Mouse (Mus musculus): ENCODE data around the gene Nup188. TPM values are rescaled to one million over a fixed set of nuclear protein-coding genes. Genes with fewer than 3 reads are reported as not detected.

Nup188 gene
- polyA plus RNA-seq, 1 experiment = 53.0 TPM

GRCm38 (mm10) chr2:30255631-30256395, 30.4 kb upstream of the Nup188 start:
- Histone ChIP-seq H3K27ac (ENCODE audit: insufficient read depth, low read length) (no peak overlapping the region), H3K4me1 (ENCODE audit: control insufficient read depth, insufficient read depth, low read length) (peaks cover 21% of the 10 kb centered on the region), H3K4me3 (ENCODE audit: insufficient read depth, low read length) (no peak overlapping the region)
- TF ChIP-seq CTCF (IDR thresholded peaks at IDR 0.05; ENCODE audit: borderline replicate concordance, insufficient read depth, low read length) (no peak), POLR2A (IDR thresholded peaks at IDR 0.05; ENCODE audit: low read depth, low read length) (no peak)

- Histone ChIP-seq H3K27ac (ENCODE audit: insufficient read depth, low read length) (no peak overlapping the region), H3K4me1 (ENCODE audit: control insufficient read depth, insufficient read depth, low read length) (peaks cover 16% of the 10 kb centered on the region), H3K4me3 (ENCODE audit: insufficient read depth, low read length) (no peak overlapping the region)
- TF ChIP-seq CTCF (IDR thresholded peaks at IDR 0.05; ENCODE audit: borderline replicate concordance, insufficient read depth, low read length) = no peak
- no peak for TF ChIP-seq POLR2A (IDR thresholded peaks at IDR 0.05; ENCODE audit: low read depth, low read length)
Observed at GRCm38 (mm10) chr2:30256616-30257350, 29.4 kb upstream of the Nup188 start.

GRCm38 (mm10) chr2:30257699-30258460, 28.3 kb upstream of the Nup188 start:
- Histone ChIP-seq H3K27ac (ENCODE audit: insufficient read depth, low read length) (peak overlapping the region; percentile 93), H3K4me1 (ENCODE audit: control insufficient read depth, insufficient read depth, low read length) (peaks cover 11% of the 10 kb centered on the region), H3K4me3 (ENCODE audit: insufficient read depth, low read length) (no peak overlapping the region)
- TF ChIP-seq POLR2A (IDR thresholded peaks at IDR 0.05; ENCODE audit: low read depth, low read length) = no peak
- no peak for TF ChIP-seq CTCF (IDR thresholded peaks at IDR 0.05; ENCODE audit: borderline replicate concordance, insufficient read depth, low read length)

GRCm38 (mm10) chr2:30258600-30258999, 27.6 kb upstream of the Nup188 start:
- no peak overlapping the region for H3K4me3 ChIP-seq (ENCODE audit: insufficient read depth, low read length)
- TF ChIP-seq CTCF (IDR thresholded peaks at IDR 0.05; ENCODE audit: borderline replicate concordance, insufficient read depth, low read length) (no peak), POLR2A (IDR thresholded peaks at IDR 0.05; ENCODE audit: low read depth, low read length) (0 out of 2 replicates have a peak, but pooled peaks have one; percentile 32)
- H3K4me1 ChIP-seq (ENCODE audit: control insufficient read depth, insufficient read depth, low read length) = peaks cover 13% of the 10 kb centered on the region
- H3K27ac ChIP-seq (ENCODE audit: insufficient read depth, low read length) = peak overlapping the region; percentile 93

GRCm38 (mm10) chr2:30259131-30260064, 26.8 kb upstream of the Nup188 start:
- TF ChIP-seq POLR2A (IDR thresholded peaks at IDR 0.05; ENCODE audit: low read depth, low read length) (peak; percentile 10; the same call in 1 of the 2 replicates), CTCF (IDR thresholded peaks at IDR 0.05; ENCODE audit: borderline replicate concordance, insufficient read depth, low read length) (no peak)
- Histone ChIP-seq H3K4me1 (ENCODE audit: control insufficient read depth, insufficient read depth, low read length) (peaks cover 13% of the 10 kb centered on the region), H3K4me3 (ENCODE audit: insufficient read depth, low read length) (no peak overlapping the region), H3K27ac (ENCODE audit: insufficient read depth, low read length) (peak overlapping the region; percentile 93)

- Histone ChIP-seq H3K4me1 (ENCODE audit: control insufficient read depth, insufficient read depth, low read length) (peaks cover 18% of the 10 kb centered on the region), H3K4me3 (ENCODE audit: insufficient read depth, low read length) (no peak overlapping the region), H3K27ac (ENCODE audit: insufficient read depth, low read length) (no peak overlapping the region)
- TF ChIP-seq POLR2A (IDR thresholded peaks at IDR 0.05; ENCODE audit: low read depth, low read length) = no peak
- TF ChIP-seq CTCF (IDR thresholded peaks at IDR 0.05; ENCODE audit: borderline replicate concordance, insufficient read depth, low read length) = no peak
Observed at GRCm38 (mm10) chr2:30261064-30261736, 25.0 kb upstream of the Nup188 start.

- H3K4me3 ChIP-seq (ENCODE audit: insufficient read depth, low read length) = no peak overlapping the region
- H3K27ac ChIP-seq (ENCODE audit: insufficient read depth, low read length) = no peak overlapping the region
- H3K4me1 ChIP-seq (ENCODE audit: control insufficient read depth, insufficient read depth, low read length) = peaks cover 20% of the 10 kb centered on the region
- TF ChIP-seq POLR2A (IDR thresholded peaks at IDR 0.05; ENCODE audit: low read depth, low read length) = no peak
- no peak for TF ChIP-seq CTCF (IDR thresholded peaks at IDR 0.05; ENCODE audit: borderline replicate concordance, insufficient read depth, low read length)
Observed at GRCm38 (mm10) chr2:30261921-30262839, 24.0 kb upstream of the Nup188 start.

Data from embryonic fibroblast, embryonic 13.5 days (primary cell).